In the genomic region with DNA sequence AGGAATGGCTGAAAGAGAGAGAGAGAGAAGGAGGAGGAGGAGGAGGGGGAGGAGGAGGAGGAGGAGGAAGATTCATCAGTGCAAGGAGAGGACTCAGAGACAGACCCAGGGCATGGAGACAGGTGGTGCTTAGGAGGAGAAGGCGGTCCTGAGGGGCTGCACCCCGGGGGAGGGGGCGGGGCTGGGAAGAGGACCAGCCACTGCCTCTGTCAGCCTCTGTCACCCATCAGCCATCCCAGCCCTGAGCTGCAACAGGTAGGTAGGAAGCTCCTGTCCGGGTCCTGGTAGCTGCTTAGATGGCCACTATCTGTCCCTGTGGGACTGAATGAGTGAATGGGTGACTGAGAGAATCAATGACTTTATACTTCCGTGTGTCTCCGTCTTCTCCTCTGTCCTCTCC, we compare ENCODE assay signal across 11 mouse cellular contexts. TPM values are rescaled to one million over a fixed set of nuclear protein-coding genes. Genes with fewer than 3 reads are reported as not detected.
DNase-seq lines count a peak whose midpoint lies in the region; ATAC-seq and TF ChIP-seq lines count a peak whose summit lies in the region.
"Had no signal": no experiment of that assay in that cellular context is flagged by ENCODE, and none has a peak within 500 bp of the region (broad histone marks: within the 10 kb centered on the region; RNA-seq: fewer than 3 reads in every experiment).

No protein-coding gene starts in this region.

- H3K9ac ChIP-seq in heart, embryonic 15.5 days, result no peak overlapping the region
- H3K9ac ChIP-seq in neural tube, embryonic 12.5 days, result peak overlapping the region; percentile 1; the same call in 1 of the 2 replicates
- H3K9ac ChIP-seq in forebrain, embryonic 13.5 days, result 0 out of 2 replicates have a peak overlapping the region, but pooled peaks have one; percentile 5
- no peak overlapping the region for H3K9ac ChIP-seq in limb, embryonic 14.5 days (ENCODE audit: low read depth, low read length, severe bottlenecking)

- no peak overlapping the region for H3K27ac ChIP-seq in heart, embryonic 15.5 days
- no peak overlapping the region for H3K27ac ChIP-seq in neural tube, embryonic 12.5 days
- peak overlapping the region; percentile 33; the same call in 1 of the 2 replicates for H3K27ac ChIP-seq in forebrain, embryonic 13.5 days
- H3K27ac ChIP-seq in limb, embryonic 14.5 days (replicated peaks; ENCODE audit: low read depth, low read length), result no peak overlapping the region

- H3K27me3 ChIP-seq in heart, embryonic 15.5 days, result peaks cover 32% of the 10 kb centered on the region
- H3K27me3 ChIP-seq in neural tube, embryonic 12.5 days (replicated peaks), result peaks cover 34% of the 10 kb centered on the region
- H3K27me3 ChIP-seq in forebrain, embryonic 13.5 days, result peaks cover 36% of the 10 kb centered on the region
- H3K27me3 ChIP-seq in limb, embryonic 14.5 days (ENCODE audit: control insufficient read depth, insufficient read depth, low read length), result no peaks in the 10 kb centered on the region

- H3K36me3 ChIP-seq in heart, embryonic 15.5 days, result no peaks in the 10 kb centered on the region
- H3K36me3 ChIP-seq in neural tube, embryonic 12.5 days, result no peaks in the 10 kb centered on the region
- H3K36me3 ChIP-seq in forebrain, embryonic 13.5 days (ENCODE audit: poor library complexity, severe bottlenecking), result no peaks in the 10 kb centered on the region
- peaks cover 2% of the 10 kb centered on the region for H3K36me3 ChIP-seq in limb, embryonic 14.5 days (ENCODE audit: control insufficient read depth, insufficient read depth, low read length)

- H3K4me2 ChIP-seq in heart, embryonic 15.5 days, result peak overlapping the region; percentile 27; the same call in 1 of the 2 replicates
- peak overlapping the region; percentile 59; the same call in 1 of the 2 replicates for H3K4me2 ChIP-seq in neural tube, embryonic 12.5 days (replicated peaks)
- peak overlapping the region; percentile 59 for H3K4me2 ChIP-seq in forebrain, embryonic 13.5 days
- H3K4me2 ChIP-seq in limb, embryonic 14.5 days (replicated peaks; ENCODE audit: low read depth, low read length, severe bottlenecking), result peak overlapping the region; percentile 71; the same call in 1 of the 2 replicates

- TF ChIP-seq POLR2A in limb, embryonic 14.5 days (IDR thresholded peaks at IDR 0.05; ENCODE audit: borderline replicate concordance, extremely low read depth, insufficient read depth, insufficient read length), result no peak

- no peak for ATAC-seq in heart, embryonic 15.5 days (replicated peaks; ENCODE audit: insufficient number of reproducible peaks, insufficient read depth, low FRiP score, low read depth)
- ATAC-seq in neural tube, embryonic 12.5 days (ENCODE audit: low FRiP score, low read depth), result no peak
- ATAC-seq in forebrain, embryonic 13.5 days, result no peak
- ATAC-seq in limb, embryonic 14.5 days (ENCODE audit: low FRiP score, low read depth), result no peak
- ATAC-seq in CD4-positive, CD25-positive, alpha-beta regulatory T cell, adult 4 months, result no peak

- H3K9me3 ChIP-seq in heart, embryonic 15.5 days (replicated peaks), result no peaks in the 10 kb centered on the region
- no peaks in the 10 kb centered on the region for H3K9me3 ChIP-seq in neural tube, embryonic 12.5 days
- no peaks in the 10 kb centered on the region for H3K9me3 ChIP-seq in forebrain, embryonic 13.5 days (replicated peaks)
- no peaks in the 10 kb centered on the region for H3K9me3 ChIP-seq in limb, embryonic 14.5 days (ENCODE audit: control insufficient read depth, low read length)

- no peak overlapping the region for H3K4me3 ChIP-seq in heart, embryonic 15.5 days
- no peak overlapping the region for H3K4me3 ChIP-seq in neural tube, embryonic 12.5 days
- no peak overlapping the region; the same call in 1 of the 2 replicates for H3K4me3 ChIP-seq in forebrain, embryonic 13.5 days
- no peak overlapping the region for H3K4me3 ChIP-seq in limb, embryonic 14.5 days (replicated peaks; ENCODE audit: low read length)

- peaks cover 31% of the 10 kb centered on the region for H3K4me1 ChIP-seq in heart, embryonic 15.5 days (replicated peaks)
- H3K4me1 ChIP-seq in neural tube, embryonic 12.5 days, result peaks cover 37% of the 10 kb centered on the region
- H3K4me1 ChIP-seq in forebrain, embryonic 13.5 days, result peaks cover 42% of the 10 kb centered on the region
- H3K4me1 ChIP-seq in limb, embryonic 14.5 days (ENCODE audit: control insufficient read depth, insufficient read depth, low read length), result peaks cover 34% of the 10 kb centered on the region

- DNase-seq in heart, adult 9 months (ENCODE audit: low spot score in 2 of 2), result no peak
- no peak for DNase-seq in neural tube, embryonic 10.5 days (ENCODE audit: extremely low spot score, low spot score)
- no peak for DNase-seq in limb, embryonic 14.5 days (ENCODE audit: low spot score)
- no peak for DNase-seq in frontal cortex, postnatal 25 days (ENCODE audit: low spot score in 2 of 2)
- DNase-seq: cerebellum, adult 8-10 months; lung, postnatal 10 days; right cerebral cortex, postnatal 25 days had no signal

- WGBS in heart, embryonic 15.5 days, result 15% methylated on average over 6 of the region's 6 CpGs
- WGBS in neural tube, embryonic 12.5 days, result 6% methylated on average over 6 of the region's 6 CpGs
- 9% methylated on average over 6 of the region's 6 CpGs for WGBS in forebrain, embryonic 13.5 days
- WGBS in limb, embryonic 14.5 days, result 2% methylated on average over 3 of the region's 6 CpGs

RNA-seq across cellular contexts. Expression of gene Gng8, which starts 2.0 kb away (rescaled TPM):
- 4.2 and 5.2 TPM in 2 replicates for polyA plus RNA-seq in heart, embryonic 15.5 days (2015; fragmentation: Nextera tagmentation; extraction: Ambion mirVana)
- 8.4 and 9.6 TPM in 2 replicates for polyA plus RNA-seq in neural tube, embryonic 12.5 days (2016; fragmentation: Nextera tagmentation; extraction: Ambion mirVana)
- 9.2 and 18.2 TPM in 2 replicates for polyA plus RNA-seq in forebrain, embryonic 13.5 days (2015; fragmentation: Nextera tagmentation; extraction: Ambion mirVana)
- polyA plus RNA-seq in limb, embryonic 14.5 days (2012; rRNA removed), result 63.3 and 92.7 TPM in 2 replicates
- 17.8 and 21.1 TPM in 2 replicates for polyA plus RNA-seq in limb, embryonic 14.5 days (2014; fragmentation: Nextera tagmentation; extraction: Ambion mirVana)
- polyA plus RNA-seq in CD4-positive, CD25-positive, alpha-beta regulatory T cell, adult 4 months (2017; shearing (Covaris generic)), result not detected

RNA-seq across cellular contexts. Expression of gene Ptgir, which starts 12.7 kb away (rescaled TPM):
- polyA plus RNA-seq in heart, embryonic 15.5 days (2015; fragmentation: Nextera tagmentation; extraction: Ambion mirVana), result 0.86 and 1.2 TPM in 2 replicates
- polyA plus RNA-seq in neural tube, embryonic 12.5 days (2016; fragmentation: Nextera tagmentation; extraction: Ambion mirVana), result 1.5 and 3.0 TPM in 2 replicates
- polyA plus RNA-seq in forebrain, embryonic 13.5 days (2015; fragmentation: Nextera tagmentation; extraction: Ambion mirVana), result 0.14 and 0.37 TPM in 2 replicates
- polyA plus RNA-seq in limb, embryonic 14.5 days (2012; rRNA removed), result 3.6 and 4.1 TPM in 2 replicates
- 2.3 and 2.8 TPM in 2 replicates for polyA plus RNA-seq in limb, embryonic 14.5 days (2014; fragmentation: Nextera tagmentation; extraction: Ambion mirVana)
- polyA plus RNA-seq in CD4-positive, CD25-positive, alpha-beta regulatory T cell, adult 4 months (2017; shearing (Covaris generic)), result 10 to 100 TPM in 1 of 2 experiments, 1 to 10 TPM in 1; 7.9 to 10.2 TPM

RNA-seq across cellular contexts. Expression of gene Dact3, which starts 18.5 kb away (rescaled TPM):
- polyA plus RNA-seq in heart, embryonic 15.5 days (2015; fragmentation: Nextera tagmentation; extraction: Ambion mirVana), result 5.8 and 7.0 TPM in 2 replicates
- polyA plus RNA-seq in neural tube, embryonic 12.5 days (2016; fragmentation: Nextera tagmentation; extraction: Ambion mirVana), result 9.0 and 10.2 TPM in 2 replicates
- polyA plus RNA-seq in forebrain, embryonic 13.5 days (2015; fragmentation: Nextera tagmentation; extraction: Ambion mirVana), result 2.0 and 2.3 TPM in 2 replicates
- polyA plus RNA-seq in limb, embryonic 14.5 days (2012; rRNA removed), result 64.3 and 89.3 TPM in 2 replicates
- 11.5 and 13.7 TPM in 2 replicates for polyA plus RNA-seq in limb, embryonic 14.5 days (2014; fragmentation: Nextera tagmentation; extraction: Ambion mirVana)
- polyA plus RNA-seq in CD4-positive, CD25-positive, alpha-beta regulatory T cell, adult 4 months (2017; shearing (Covaris generic)), result not detected

RNA-seq across cellular contexts. Expression of gene Calm3, which starts 30.3 kb away (rescaled TPM):
- 96.4 and 98.4 TPM in 2 replicates for polyA plus RNA-seq in heart, embryonic 15.5 days (2015; fragmentation: Nextera tagmentation; extraction: Ambion mirVana)
- polyA plus RNA-seq in neural tube, embryonic 12.5 days (2016; fragmentation: Nextera tagmentation; extraction: Ambion mirVana), result 213 and 232 TPM in 2 replicates
- polyA plus RNA-seq in forebrain, embryonic 13.5 days (2015; fragmentation: Nextera tagmentation; extraction: Ambion mirVana), result 271 and 296 TPM in 2 replicates
- 281 and 320 TPM in 2 replicates for polyA plus RNA-seq in limb, embryonic 14.5 days (2012; rRNA removed)
- polyA plus RNA-seq in limb, embryonic 14.5 days (2014; fragmentation: Nextera tagmentation; extraction: Ambion mirVana), result 156 and 164 TPM in 2 replicates
- 100 to 1,000 TPM in 1 of 2 experiments, 10 to 100 TPM in 1; 48.5 to 103 TPM for polyA plus RNA-seq in CD4-positive, CD25-positive, alpha-beta regulatory T cell, adult 4 months (2017; shearing (Covaris generic))

RNA-seq across cellular contexts. Expression of gene Pnmal2, which starts 50.9 kb away (rescaled TPM):
- polyA plus RNA-seq in heart, embryonic 15.5 days (2015; fragmentation: Nextera tagmentation; extraction: Ambion mirVana), result 4.7 and 6.2 TPM in 2 replicates
- polyA plus RNA-seq in neural tube, embryonic 12.5 days (2016; fragmentation: Nextera tagmentation; extraction: Ambion mirVana), result 40.2 and 47.5 TPM in 2 replicates
- polyA plus RNA-seq in forebrain, embryonic 13.5 days (2015; fragmentation: Nextera tagmentation; extraction: Ambion mirVana), result 59.5 and 78.0 TPM in 2 replicates
- polyA plus RNA-seq in limb, embryonic 14.5 days (2012; rRNA removed), result 12.8 and 13.9 TPM in 2 replicates
- polyA plus RNA-seq in limb, embryonic 14.5 days (2014; fragmentation: Nextera tagmentation; extraction: Ambion mirVana), result 16.5 and 18.8 TPM in 2 replicates
- not detected for polyA plus RNA-seq in CD4-positive, CD25-positive, alpha-beta regulatory T cell, adult 4 months (2017; shearing (Covaris generic))

Comparison
In these comparisons a context has a peak if more than half of its experiments do, and no peak if none do; other contexts are left out.
1. H3K9ac ChIP-seq: peak in neural tube, embryonic 12.5 days (single experiment) and forebrain, embryonic 13.5 days (single experiment); none in heart, embryonic 15.5 days (single experiment) and limb, embryonic 14.5 days (single experiment).
2. Peak in every context shown above with its lines, with median percentiles within 50 percentile points of each other: H3K4me2 ChIP-seq.